Mouse (Mus musculus) heart, postnatal 0 days (tissue): Measurements from ENCODE around the gene Pbx2. TPM values are rescaled to one million over a fixed set of nuclear protein-coding genes. Genes with fewer than 3 reads are reported as not detected.

Source experiments
- ATAC-seq: fragments of 200-750 bp; cut with Nextera tagmentation; 2 replicates; pipeline ENCODE4 v1.8.0; 2017; ENCODE audit warnings: low read depth, moderate number of reproducible peaks, moderate library complexity; ENCODE audit not compliant: insufficient read depth
- DNase-seq: peaks from one replicate; pipeline ENCODE4 v3.0.0-alpha.2; 2016; ENCODE audit warnings: low spot score
- H3K27ac ChIP-seq: fragments of 300-500 bp; sonication (generic); 2 replicates; pipeline ENCODE4 v1.5.1; 2014; ENCODE audit warnings: low read depth, mild to moderate bottlenecking
- H3K27me3 ChIP-seq: fragments of 300-500 bp; sonication (generic); 2 replicates; pipeline ENCODE4 v1.6.1; 2014; ENCODE audit warnings: low read length, mixed read lengths; ENCODE audit not compliant: control insufficient read depth, insufficient read depth
- H3K36me3 ChIP-seq: fragments of 300-500 bp; sonication (generic); replicated peaks from 2 replicates; pipeline ENCODE4 v1.6.1; 2014; ENCODE audit warnings: low read length, mixed read lengths; ENCODE audit not compliant: control insufficient read depth, insufficient read depth
- H3K4me1 ChIP-seq: fragments of 300-500 bp; sonication (generic); 2 replicates; pipeline ENCODE4 v1.6.1; 2014; ENCODE audit warnings: antibody characterized with exemption; ENCODE audit not compliant: control insufficient read depth, insufficient read depth
- H3K4me2 ChIP-seq: fragments of 300-500 bp; sonication (generic); 2 replicates; pipeline ENCODE4 v1.6.1; 2014; ENCODE audit warnings: low read depth, mild to moderate bottlenecking, low read length, moderate library complexity
- H3K4me3 ChIP-seq: fragments of 300-500 bp; sonication (generic); 2 replicates; pipeline ENCODE4 v1.5.1; 2014; ENCODE audit warnings: low read depth, low read length
- H3K9ac ChIP-seq: fragments of 300-500 bp; sonication (generic); replicated peaks from 2 replicates; pipeline ENCODE4 v1.6.1; 2014; ENCODE audit warnings: low read depth, low read length, mixed read lengths
- H3K9me3 ChIP-seq: fragments of 300-500 bp; sonication (generic); replicated peaks from 2 replicates; pipeline ENCODE4 v1.6.1; 2016; ENCODE audit warnings: low read length; ENCODE audit not compliant: control insufficient read depth
- CTCF ChIP-seq: IDR thresholded peaks from 2 replicates; pipeline ENCODE4 v1.5.1; 2016; ENCODE audit warnings: antibody characterized with exemption, control low read depth, low read depth
- EP300 ChIP-seq: IDR thresholded peaks from 2 replicates; pipeline ENCODE4 v1.6.1; 2016; ENCODE audit warnings: antibody characterized with exemption, low read depth
- WGBS: fragments of 180-500 bp; shearing (Covaris S2); extraction: QIAGEN DNeasy Blood & Tissue Kit; methylation state at CpG from one replicate; pipeline ENCODE4 v1.1.7; 2014; 5-methylcytosine and 5-hydroxymethylcytosine counted together
- polyA plus RNA-seq: library from polyadenylated mRNA; unstranded; fragments of >200 nt; fragmentation: Nextera tagmentation; extraction: Ambion mirVana; gene quantifications from 2 replicates; pipeline ENCODE4 v1.2.1, GENCODE M21; 2015
- total RNA-seq: library from RNA; depleted of rRNA; stranded (reverse); fragments of >200 nt; gene quantifications from 2 replicates; pipeline ENCODE4 v1.2.3, GENCODE M21; 2014; ENCODE audit warnings: low replicate concordance

Gene Pbx2
- total and polyA plus RNA-seq, 2 experiments from 2014 or later, result 3.3 to 42.6 TPM

DNA sequence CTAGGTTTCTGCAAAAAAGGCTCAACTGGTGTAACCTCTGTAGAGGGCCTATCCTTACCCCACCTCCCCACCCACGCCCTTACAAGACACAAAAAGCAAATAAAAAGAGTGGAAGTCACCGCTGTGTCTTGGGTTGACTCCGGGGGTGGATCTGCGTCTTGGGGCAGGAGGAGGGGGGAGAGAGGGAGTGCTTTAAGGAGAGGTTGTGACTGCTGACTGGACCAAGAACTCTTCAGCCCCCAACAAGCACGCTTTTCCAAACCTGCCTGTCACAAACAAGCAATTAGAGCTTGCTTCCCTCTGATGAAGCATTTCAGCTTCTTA lies 37.5 kb downstream of the Pbx2 start:
- H3K27me3 ChIP-seq, result peaks cover 45% of the 10 kb centered on the region
- no peaks in the 10 kb centered on the region for H3K9me3 ChIP-seq
- H3K36me3 ChIP-seq, result peaks cover 15% of the 10 kb centered on the region
- peak overlapping the region; percentile 85 for H3K4me2 ChIP-seq
- DNase-seq, result no peak
- no peak for ATAC-seq
- H3K4me3 ChIP-seq, result peak overlapping the region; percentile 69
- H3K27ac ChIP-seq, result peak overlapping the region; percentile 96; the same call in 1 of the 2 replicates
- TF ChIP-seq CTCF (no peak), EP300 (no peak)
- peak overlapping the region; percentile 59 for H3K9ac ChIP-seq
- 52% methylated on average over 5 of the region's 5 CpGs for WGBS
- peaks cover 16% of the 10 kb centered on the region for H3K4me1 ChIP-seq

DNA sequence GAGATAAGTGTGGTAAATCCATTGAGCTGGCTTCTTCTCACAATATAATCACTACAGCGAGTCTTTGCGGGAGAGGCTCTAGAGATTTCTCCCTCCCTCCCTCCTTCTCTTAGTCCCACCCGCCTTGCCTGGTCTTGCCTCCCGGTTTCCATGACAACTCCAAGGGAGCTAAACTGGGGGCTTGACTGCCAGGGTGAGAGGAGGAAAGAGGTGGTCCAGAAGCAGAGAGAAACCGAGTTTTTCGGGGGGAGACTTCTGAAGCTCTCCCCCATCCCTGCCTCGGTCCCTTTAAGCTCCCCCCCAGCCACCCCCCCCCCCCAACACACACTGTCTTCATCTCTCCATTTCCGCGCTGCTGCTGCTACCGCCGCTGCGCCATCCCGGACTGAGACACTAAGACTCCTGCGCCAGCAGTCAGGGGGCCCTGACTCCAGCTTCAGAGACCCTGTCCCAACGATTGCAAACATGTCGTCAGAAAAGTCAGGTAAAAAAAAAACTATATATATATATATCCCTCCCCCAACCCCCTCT lies 38.2 kb downstream of the Pbx2 start, which contains the start of gene Prrt1:
Gene Prrt1 (plus strand): TSS at position 313 of the 531 bp plus-strand sequence.
- Histone ChIP-seq H3K36me3 (peaks cover 9% of the 10 kb centered on the region), H3K4me1 (peaks cover 16% of the 10 kb centered on the region), H3K9ac (peak within 1 kb of the TSS; percentile 59), H3K4me2 (peak within 1 kb of the TSS; percentile 85), H3K27ac (peak within 1 kb of the TSS; percentile 96), H3K9me3 (no peaks in the 10 kb centered on the region), H3K27me3 (peaks cover 50% of the 10 kb centered on the region), H3K4me3 (peak within 1 kb of the TSS; percentile 69)
- TF ChIP-seq EP300, result no peak
- 14% methylated on average over 16 of the region's 16 CpGs for WGBS
- ATAC-seq (no peak), DNase-seq (peak; percentile 20)

DNA sequence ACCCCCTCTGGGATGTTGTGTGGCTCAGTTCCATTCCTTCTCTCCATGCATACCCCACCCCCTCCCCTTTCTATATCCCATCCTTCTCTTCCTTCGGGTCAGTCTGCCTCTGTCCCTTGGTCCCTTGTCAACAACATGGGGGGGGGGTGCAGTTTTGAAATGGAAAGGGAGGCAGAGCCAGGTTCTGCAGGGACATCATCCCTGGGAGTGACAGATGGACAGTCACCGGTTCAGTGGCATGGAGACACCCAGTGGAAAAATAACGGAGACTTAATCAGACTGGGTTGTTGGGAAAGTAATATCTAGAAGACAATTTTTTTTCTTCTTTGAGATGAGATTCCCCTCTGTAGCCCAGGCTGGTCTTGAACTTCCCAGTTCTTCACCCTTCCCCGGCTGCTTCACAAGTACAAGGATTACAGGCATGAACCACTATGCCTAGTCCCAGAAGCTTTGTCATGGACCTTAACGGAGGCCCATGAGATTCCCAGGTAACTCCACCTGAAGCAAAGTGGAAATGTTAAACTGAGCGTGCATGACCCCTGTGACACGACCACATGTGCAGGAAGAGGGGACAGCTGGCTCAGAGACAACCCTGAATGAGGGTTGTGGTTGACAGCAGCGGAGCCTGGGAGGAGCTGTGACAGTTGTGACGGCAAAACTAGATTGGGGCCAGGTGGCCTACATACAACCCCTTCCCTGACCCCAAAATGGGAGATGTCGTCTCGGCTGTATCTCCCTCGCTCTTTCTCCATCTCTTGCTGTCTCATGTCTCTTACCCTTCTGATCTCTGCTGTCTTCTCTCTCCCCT lies 38.9 kb downstream of the Pbx2 start:
- DNase-seq (no peak), ATAC-seq (no peak)
- Histone ChIP-seq H3K36me3 (peaks cover 8% of the 10 kb centered on the region), H3K9ac (no peak overlapping the region), H3K27ac (peak overlapping the region; percentile 36; the same call in 1 of the 2 replicates), H3K27me3 (peaks cover 50% of the 10 kb centered on the region), H3K4me3 (peak overlapping the region; percentile 37), H3K4me2 (peak overlapping the region; percentile 85), H3K4me1 (peaks cover 16% of the 10 kb centered on the region), H3K9me3 (no peaks in the 10 kb centered on the region)
- WGBS, result 30% methylated on average over 12 of the region's 12 CpGs
- no peak for TF ChIP-seq EP300
- no peak for TF ChIP-seq CTCF

DNA sequence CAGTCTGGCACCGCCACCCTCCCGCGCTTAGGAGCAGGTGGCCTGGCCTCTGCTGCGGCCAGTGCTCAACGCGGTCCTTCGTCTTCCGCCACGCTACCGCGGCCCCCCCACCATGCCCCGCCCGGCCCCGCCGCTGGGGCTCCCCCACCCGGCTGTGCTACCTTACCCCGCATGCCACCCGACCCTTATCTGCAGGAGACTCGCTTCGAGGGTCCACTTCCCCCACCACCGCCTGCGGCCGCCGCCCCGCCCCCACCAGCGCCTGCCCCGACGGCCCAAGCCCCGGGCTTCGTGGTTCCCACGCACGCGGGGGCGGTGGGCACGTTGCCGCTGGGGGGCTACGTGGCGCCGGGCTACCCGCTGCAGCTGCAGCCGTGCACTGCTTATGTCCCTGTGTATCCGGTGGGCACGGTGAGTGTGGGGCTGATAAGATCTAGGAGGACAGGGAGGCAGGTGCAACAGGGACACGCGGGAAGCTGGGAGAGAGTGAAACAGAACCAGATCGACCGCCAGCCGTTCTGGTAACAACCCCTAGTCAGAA lies 39.8 kb downstream of the Pbx2 start:
- peak overlapping the region; percentile 41; the same call in 1 of the 2 replicates for H3K9ac ChIP-seq
- no peak for DNase-seq
- H3K9me3 ChIP-seq, result no peaks in the 10 kb centered on the region
- no peaks in the 10 kb centered on the region for H3K36me3 ChIP-seq
- TF ChIP-seq EP300 (no peak), CTCF (no peak)
- peak overlapping the region; percentile 37 for H3K4me3 ChIP-seq
- peaks cover 50% of the 10 kb centered on the region for H3K27me3 ChIP-seq
- H3K27ac ChIP-seq, result peak overlapping the region; percentile 36; the same call in 1 of the 2 replicates
- H3K4me1 ChIP-seq, result peaks cover 16% of the 10 kb centered on the region
- WGBS, result 4% methylated on average over 48 of the region's 48 CpGs
- H3K4me2 ChIP-seq, result peak overlapping the region; percentile 59
- no peak for ATAC-seq

DNA sequence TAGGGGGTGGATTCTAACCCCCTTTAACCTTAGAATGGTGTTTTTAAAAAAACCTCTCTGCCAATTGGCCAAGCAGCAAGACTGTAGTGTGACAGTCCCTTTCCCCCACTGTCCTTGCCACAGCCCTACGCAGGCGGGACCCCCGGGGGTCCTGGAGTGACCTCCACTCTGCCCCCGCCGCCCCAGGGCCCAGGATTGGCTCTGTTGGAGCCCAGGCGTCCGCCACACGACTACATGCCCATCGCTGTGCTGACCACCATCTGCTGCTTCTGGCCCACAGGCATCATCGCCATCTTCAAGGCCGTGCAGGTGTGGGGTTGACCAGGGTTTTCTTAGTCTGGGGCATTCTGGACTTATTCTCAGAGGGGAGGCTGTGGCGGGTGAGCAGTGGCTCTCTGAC lies 40.6 kb downstream of the Pbx2 start:
- H3K27me3 ChIP-seq, result peaks cover 50% of the 10 kb centered on the region
- peak overlapping the region; percentile 22; the same call in 1 of the 2 replicates for H3K9ac ChIP-seq
- no peaks in the 10 kb centered on the region for H3K36me3 ChIP-seq
- no peaks in the 10 kb centered on the region for H3K9me3 ChIP-seq
- DNase-seq (no peak), ATAC-seq (no peak)
- H3K27ac ChIP-seq, result no peak overlapping the region
- H3K4me2 ChIP-seq, result peak overlapping the region; percentile 59
- WGBS, result 8% methylated on average over 12 of the region's 12 CpGs
- TF ChIP-seq EP300, result no peak
- no peak for TF ChIP-seq CTCF
- peak overlapping the region; percentile 35 for H3K4me3 ChIP-seq
- H3K4me1 ChIP-seq, result peaks cover 10% of the 10 kb centered on the region
